Mouse (Mus musculus): ENCODE measurements around the gene Cmpk2. TPM values are rescaled to one million over a fixed set of nuclear protein-coding genes. Genes with fewer than 3 reads are reported as not detected.

Gene Cmpk2
- polyA plus RNA-seq, 1 experiment from 2014 or later: 6.4 TPM

DNA sequence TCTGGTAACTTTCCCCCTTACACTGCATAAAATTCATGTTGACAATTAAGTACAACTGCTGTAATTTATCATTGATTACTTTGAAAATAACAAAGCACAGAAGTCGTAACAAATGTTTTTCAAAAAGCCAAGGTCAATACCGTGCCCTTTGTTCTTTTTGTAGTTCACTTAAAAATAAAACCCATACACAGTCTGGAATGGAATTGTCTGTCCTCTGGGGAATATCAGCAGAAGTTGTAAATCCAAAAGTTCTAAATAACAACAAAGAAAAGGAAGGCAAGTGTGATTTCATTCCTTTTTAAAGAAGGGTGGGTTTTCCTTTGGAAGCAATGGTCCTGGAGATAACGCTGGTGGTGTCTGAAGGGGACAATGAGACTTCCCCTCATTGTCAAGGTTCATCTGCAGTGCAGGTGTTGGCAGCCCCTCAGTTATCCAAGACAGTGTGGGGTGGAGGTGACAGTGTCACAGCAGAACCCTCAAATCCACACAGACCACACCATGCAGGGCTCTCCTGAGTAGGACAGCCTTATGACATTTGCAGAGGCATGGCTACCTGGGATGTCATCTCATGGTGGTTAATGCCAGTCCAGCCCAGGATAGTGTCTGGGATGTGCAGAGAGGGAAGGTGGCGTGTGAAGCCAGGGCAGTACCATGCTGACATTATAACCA, 22.5 kb upstream of the Cmpk2 start:
- Histone ChIP-seq H3K4me2 (ENCODE audit: low read depth, low read length) (no peak overlapping the region), H3K27me3 (ENCODE audit: control insufficient read depth, insufficient read depth, low read length) (no peaks in the 10 kb centered on the region), H3K27ac (replicated peaks; ENCODE audit: low read depth, low read length) (no peak overlapping the region), H3K9ac (replicated peaks; ENCODE audit: low read length) (no peak overlapping the region), H3K36me3 (replicated peaks; ENCODE audit: control insufficient read depth, insufficient read depth, low read depth, low read length) (no peaks in the 10 kb centered on the region), H3K9me3 (replicated peaks; ENCODE audit: control insufficient read depth, low read length) (no peaks in the 10 kb centered on the region), H3K4me3 (ENCODE audit: low read depth, low read length) (no peak overlapping the region), H3K4me1 (ENCODE audit: control insufficient read depth, insufficient read depth, low read length) (no peaks in the 10 kb centered on the region)
- WGBS: 83% methylated on average over 4 of the region's 4 CpGs
- DNase-seq (ENCODE audit: low spot score) (no peak), ATAC-seq (replicated peaks; ENCODE audit: insufficient number of reproducible peaks, low FRiP score, low TSS enrichment, low read depth) (no peak)

DNA sequence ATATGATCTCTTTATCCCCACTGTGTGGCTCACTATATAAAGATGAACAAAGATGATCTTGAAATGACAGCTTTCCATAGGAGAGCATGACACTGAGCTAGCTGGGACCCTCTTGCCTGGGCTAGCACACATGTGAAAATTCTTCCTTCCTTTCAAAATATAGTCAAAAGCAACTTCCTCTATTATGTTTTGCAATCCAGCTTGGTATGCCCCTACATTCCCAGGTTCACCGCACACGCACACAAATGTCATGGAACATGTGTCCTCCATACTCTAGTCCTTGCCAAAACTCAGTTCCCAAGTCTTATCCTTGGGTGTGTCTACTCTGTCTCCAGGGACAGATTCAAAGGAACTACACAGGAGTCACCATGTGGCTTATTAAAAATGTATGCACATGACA, 19.5 kb upstream of the Cmpk2 start:
- Histone ChIP-seq H3K4me2 (ENCODE audit: low read depth, low read length) (no peak overlapping the region), H3K4me1 (ENCODE audit: control insufficient read depth, insufficient read depth, low read length) (no peaks in the 10 kb centered on the region), H3K4me3 (ENCODE audit: low read depth, low read length) (no peak overlapping the region), H3K27ac (replicated peaks; ENCODE audit: low read depth, low read length) (no peak overlapping the region), H3K27me3 (ENCODE audit: control insufficient read depth, insufficient read depth, low read length) (no peaks in the 10 kb centered on the region), H3K9ac (replicated peaks; ENCODE audit: low read length) (no peak overlapping the region), H3K36me3 (replicated peaks; ENCODE audit: control insufficient read depth, insufficient read depth, low read depth, low read length) (no peaks in the 10 kb centered on the region), H3K9me3 (replicated peaks; ENCODE audit: control insufficient read depth, low read length) (no peaks in the 10 kb centered on the region)
- no peak for ATAC-seq (replicated peaks; ENCODE audit: insufficient number of reproducible peaks, low FRiP score, low TSS enrichment, low read depth)
- 98% methylated on average over 2 of the region's 2 CpGs for WGBS
- DNase-seq (ENCODE audit: low spot score): no peak

DNA sequence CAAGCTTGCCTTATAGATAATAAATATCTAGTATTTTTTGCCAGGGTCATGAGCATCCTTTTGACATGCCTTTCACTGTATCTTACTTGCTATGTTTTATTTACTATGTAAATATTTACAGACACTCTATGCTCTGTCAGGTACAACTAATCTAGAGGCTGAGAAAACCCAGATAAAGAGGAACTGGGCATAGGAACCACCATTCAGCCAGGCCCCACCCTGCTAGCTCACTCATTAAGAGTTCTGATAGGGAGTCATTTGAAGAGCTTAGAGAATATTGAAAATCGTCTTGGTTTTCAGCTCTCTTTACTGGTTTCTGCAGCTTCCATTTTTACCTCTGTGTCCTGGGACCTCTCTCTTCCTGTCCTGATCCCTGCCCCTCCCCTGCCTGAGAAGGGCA, 17.9 kb upstream of the Cmpk2 start:
- Histone ChIP-seq H3K4me2 (ENCODE audit: low read depth, low read length) (no peak overlapping the region), H3K27ac (replicated peaks; ENCODE audit: low read depth, low read length) (no peak overlapping the region), H3K4me1 (ENCODE audit: control insufficient read depth, insufficient read depth, low read length) (peaks cover under 1% of the 10 kb centered on the region; the same call in 1 of the 2 replicates), H3K9me3 (replicated peaks; ENCODE audit: control insufficient read depth, low read length) (no peaks in the 10 kb centered on the region), H3K9ac (replicated peaks; ENCODE audit: low read length) (no peak overlapping the region), H3K27me3 (ENCODE audit: control insufficient read depth, insufficient read depth, low read length) (no peaks in the 10 kb centered on the region), H3K36me3 (replicated peaks; ENCODE audit: control insufficient read depth, insufficient read depth, low read depth, low read length) (no peaks in the 10 kb centered on the region), H3K4me3 (ENCODE audit: low read depth, low read length) (no peak overlapping the region)
- 43% methylated on average over 1 of the region's 1 CpGs for WGBS
- ATAC-seq (replicated peaks; ENCODE audit: insufficient number of reproducible peaks, low FRiP score, low TSS enrichment, low read depth) (no peak), DNase-seq (ENCODE audit: low spot score) (no peak)

DNA sequence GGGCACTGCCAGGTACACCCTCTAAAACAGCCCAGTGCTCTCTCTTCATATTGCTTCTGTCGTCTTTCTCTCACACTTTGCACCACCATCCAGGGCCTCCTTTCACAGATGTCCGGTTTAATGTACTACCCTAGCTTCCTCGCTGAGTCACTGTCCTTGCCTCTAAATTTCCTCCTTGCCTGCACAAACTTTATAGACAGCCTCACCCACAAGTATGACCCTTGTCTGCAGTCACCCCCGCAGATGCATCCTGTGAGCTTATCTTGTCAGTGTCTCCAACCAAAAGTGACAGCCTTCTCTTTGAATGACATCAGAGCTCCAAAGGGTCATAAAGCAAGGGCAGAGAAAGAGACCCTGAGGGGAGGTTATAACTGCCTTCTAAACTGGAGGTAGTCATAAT, 16.1 kb upstream of the Cmpk2 start:
- H3K27me3 ChIP-seq (ENCODE audit: control insufficient read depth, insufficient read depth, low read length): no peaks in the 10 kb centered on the region
- no peak for DNase-seq (ENCODE audit: low spot score)
- 66% methylated on average over 4 of the region's 4 CpGs for WGBS
- no peak overlapping the region for H3K27ac ChIP-seq (replicated peaks; ENCODE audit: low read depth, low read length)
- H3K4me3 ChIP-seq (ENCODE audit: low read depth, low read length): no peak overlapping the region
- no peaks in the 10 kb centered on the region for H3K36me3 ChIP-seq (replicated peaks; ENCODE audit: control insufficient read depth, insufficient read depth, low read depth, low read length)
- H3K9ac ChIP-seq (replicated peaks; ENCODE audit: low read length): no peak overlapping the region
- peaks cover 2% of the 10 kb centered on the region; the same call in 1 of the 2 replicates for H3K4me1 ChIP-seq (ENCODE audit: control insufficient read depth, insufficient read depth, low read length)
- H3K9me3 ChIP-seq (replicated peaks; ENCODE audit: control insufficient read depth, low read length): no peaks in the 10 kb centered on the region
- ATAC-seq (replicated peaks; ENCODE audit: insufficient number of reproducible peaks, low FRiP score, low TSS enrichment, low read depth): no peak
- no peak overlapping the region for H3K4me2 ChIP-seq (ENCODE audit: low read depth, low read length)

DNA sequence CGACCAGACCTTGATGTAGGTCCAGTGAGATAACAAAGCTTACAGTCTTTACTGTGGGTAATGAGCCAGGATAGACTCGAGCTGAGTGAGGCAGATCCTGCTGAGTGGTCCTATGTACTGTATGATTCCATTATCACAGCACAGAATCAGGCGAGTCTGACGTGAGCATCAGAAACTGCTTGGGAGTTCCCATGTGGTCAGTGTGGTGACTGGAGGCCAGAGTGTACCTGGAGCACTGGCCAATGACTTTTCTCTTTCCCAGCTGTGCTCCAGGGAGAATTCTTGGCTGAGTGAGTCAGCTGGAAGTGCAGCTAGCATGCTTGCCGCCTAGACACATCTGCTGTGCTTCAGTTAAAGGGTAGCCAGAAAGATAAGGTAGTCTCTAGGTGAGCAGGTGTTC, 14.3 kb upstream of the Cmpk2 start:
- H3K27me3 ChIP-seq (ENCODE audit: control insufficient read depth, insufficient read depth, low read length): no peaks in the 10 kb centered on the region
- H3K9me3 ChIP-seq (replicated peaks; ENCODE audit: control insufficient read depth, low read length): no peaks in the 10 kb centered on the region
- ATAC-seq (replicated peaks; ENCODE audit: insufficient number of reproducible peaks, low FRiP score, low TSS enrichment, low read depth) (no peak), DNase-seq (ENCODE audit: low spot score) (no peak)
- H3K27ac ChIP-seq (replicated peaks; ENCODE audit: low read depth, low read length): no peak overlapping the region
- no peak overlapping the region for H3K4me2 ChIP-seq (ENCODE audit: low read depth, low read length)
- H3K36me3 ChIP-seq (replicated peaks; ENCODE audit: control insufficient read depth, insufficient read depth, low read depth, low read length): no peaks in the 10 kb centered on the region
- peaks cover 2% of the 10 kb centered on the region; the same call in 1 of the 2 replicates for H3K4me1 ChIP-seq (ENCODE audit: control insufficient read depth, insufficient read depth, low read length)
- 62% methylated on average over 5 of the region's 5 CpGs for WGBS
- no peak overlapping the region for H3K9ac ChIP-seq (replicated peaks; ENCODE audit: low read length)
- H3K4me3 ChIP-seq (ENCODE audit: low read depth, low read length): no peak overlapping the region

DNA sequence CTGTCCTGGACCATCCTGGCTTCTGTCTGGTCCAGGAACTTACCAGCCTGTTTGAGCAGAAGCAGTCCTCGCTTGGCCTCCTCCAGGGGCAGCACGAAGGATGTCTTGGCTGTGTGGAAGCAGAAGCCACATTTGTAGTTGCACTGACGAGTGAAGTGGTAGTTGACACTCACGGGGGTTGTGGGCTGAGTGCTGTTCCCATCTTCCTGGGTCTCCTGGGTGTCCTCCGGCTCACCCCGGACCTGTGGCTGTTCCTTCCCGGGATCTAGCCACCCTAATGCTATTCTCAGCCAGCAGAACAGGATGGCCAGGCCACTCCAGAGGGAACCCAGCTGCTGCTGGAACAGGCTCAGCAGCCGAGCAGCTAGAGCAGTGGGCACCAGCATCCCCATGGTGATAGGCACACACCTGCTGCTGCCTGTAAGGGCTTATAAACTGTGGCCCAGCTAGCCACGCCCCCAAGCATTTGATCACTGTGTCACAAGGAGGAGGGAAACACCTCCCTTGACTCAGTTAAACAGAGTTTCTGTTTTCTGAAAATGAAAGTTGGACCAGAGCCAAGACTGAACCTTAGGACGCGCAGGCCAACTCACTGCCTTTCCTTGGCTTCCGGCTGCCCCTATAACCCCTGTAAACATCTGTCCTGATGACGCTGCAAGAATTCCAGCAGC, 12.8 kb upstream of the Cmpk2 start, which contains the start of gene Rsad2:
TSS of gene Rsad2 (minus strand) at position 425 of the 671 bp plus-strand sequence.
- no peaks in the 10 kb centered on the region for H3K36me3 ChIP-seq (replicated peaks; ENCODE audit: control insufficient read depth, insufficient read depth, low read depth, low read length)
- peak; percentile 45 for DNase-seq (ENCODE audit: low spot score)
- no peak within 1 kb of the TSS for H3K9ac ChIP-seq (replicated peaks; ENCODE audit: low read length)
- H3K4me2 ChIP-seq (ENCODE audit: low read depth, low read length): no peak within 1 kb of the TSS
- no peak within 1 kb of the TSS for H3K27ac ChIP-seq (replicated peaks; ENCODE audit: low read depth, low read length)
- 56% methylated on average over 13 of the region's 13 CpGs for WGBS
- no peak within 1 kb of the TSS for H3K4me3 ChIP-seq (ENCODE audit: low read depth, low read length)
- peak; percentile 44; the same call in 1 of the 2 replicates for ATAC-seq (replicated peaks; ENCODE audit: insufficient number of reproducible peaks, low FRiP score, low TSS enrichment, low read depth)
- H3K9me3 ChIP-seq (replicated peaks; ENCODE audit: control insufficient read depth, low read length): no peaks in the 10 kb centered on the region
- H3K27me3 ChIP-seq (ENCODE audit: control insufficient read depth, insufficient read depth, low read length): no peaks in the 10 kb centered on the region
- H3K4me1 ChIP-seq (ENCODE audit: control insufficient read depth, insufficient read depth, low read length): peaks cover 2% of the 10 kb centered on the region; the same call in 1 of the 2 replicates

DNA sequence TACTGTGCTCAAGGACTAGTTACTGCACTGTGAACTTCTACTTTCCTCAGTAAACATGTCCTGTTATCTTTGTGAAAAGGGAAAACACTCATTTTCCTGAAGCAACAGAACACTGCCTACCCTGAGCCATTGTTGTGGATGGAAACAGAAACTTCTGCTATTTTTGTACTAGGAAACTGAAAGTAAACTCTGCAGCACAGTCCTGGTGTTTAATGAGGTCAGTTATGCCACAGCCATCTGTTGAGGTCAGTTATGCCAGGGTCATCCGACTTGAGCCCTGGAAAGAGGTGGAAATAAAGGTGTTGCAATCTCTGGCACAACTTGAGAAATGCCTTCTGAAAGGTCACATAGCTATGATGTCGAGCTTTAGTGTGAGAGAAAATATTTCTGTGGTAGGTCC, 8.9 kb upstream of the Cmpk2 start:
- WGBS: 57% methylated on average over 2 of the region's 2 CpGs
- Histone ChIP-seq H3K36me3 (replicated peaks; ENCODE audit: control insufficient read depth, insufficient read depth, low read depth, low read length) (no peaks in the 10 kb centered on the region), H3K4me2 (ENCODE audit: low read depth, low read length) (no peak overlapping the region), H3K9me3 (replicated peaks; ENCODE audit: control insufficient read depth, low read length) (no peaks in the 10 kb centered on the region), H3K9ac (replicated peaks; ENCODE audit: low read length) (no peak overlapping the region), H3K27me3 (ENCODE audit: control insufficient read depth, insufficient read depth, low read length) (no peaks in the 10 kb centered on the region), H3K4me1 (ENCODE audit: control insufficient read depth, insufficient read depth, low read length) (peaks cover 2% of the 10 kb centered on the region; the same call in 1 of the 2 replicates), H3K27ac (replicated peaks; ENCODE audit: low read depth, low read length) (no peak overlapping the region), H3K4me3 (ENCODE audit: low read depth, low read length) (no peak overlapping the region)
- DNase-seq (ENCODE audit: low spot score) (no peak), ATAC-seq (replicated peaks; ENCODE audit: insufficient number of reproducible peaks, low FRiP score, low TSS enrichment, low read depth) (no peak)

DNA sequence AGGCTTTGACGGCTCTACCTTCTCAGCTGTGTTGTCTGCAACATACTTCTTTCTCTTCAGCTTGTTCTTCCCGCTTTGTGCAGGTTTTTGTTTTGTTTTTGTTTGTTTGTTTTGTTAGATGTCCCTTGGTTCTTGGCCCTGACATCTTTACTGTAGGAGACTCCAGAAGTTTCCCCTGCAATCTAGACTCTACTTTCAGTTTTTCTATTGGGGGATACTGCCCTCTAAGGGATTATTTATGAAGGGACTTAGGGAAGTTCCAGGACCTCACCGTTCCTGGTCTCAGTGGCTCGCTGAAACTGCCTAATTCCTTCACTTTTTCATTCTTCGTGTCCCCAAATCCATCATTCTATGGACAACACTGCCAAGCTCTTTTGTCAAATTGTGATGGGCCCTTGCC, 3.4 kb upstream of the Cmpk2 start:
- H3K27ac ChIP-seq (replicated peaks; ENCODE audit: low read depth, low read length): no peak overlapping the region
- no peak overlapping the region for H3K9ac ChIP-seq (replicated peaks; ENCODE audit: low read length)
- DNase-seq (ENCODE audit: low spot score) (no peak), ATAC-seq (replicated peaks; ENCODE audit: insufficient number of reproducible peaks, low FRiP score, low TSS enrichment, low read depth) (no peak)
- no peak overlapping the region for H3K4me2 ChIP-seq (ENCODE audit: low read depth, low read length)
- H3K36me3 ChIP-seq (replicated peaks; ENCODE audit: control insufficient read depth, insufficient read depth, low read depth, low read length): no peaks in the 10 kb centered on the region
- no peak overlapping the region for H3K4me3 ChIP-seq (ENCODE audit: low read depth, low read length)
- H3K27me3 ChIP-seq (ENCODE audit: control insufficient read depth, insufficient read depth, low read length): no peaks in the 10 kb centered on the region
- H3K9me3 ChIP-seq (replicated peaks; ENCODE audit: control insufficient read depth, low read length): no peaks in the 10 kb centered on the region
- 74% methylated on average over 5 of the region's 5 CpGs for WGBS
- H3K4me1 ChIP-seq (ENCODE audit: control insufficient read depth, insufficient read depth, low read length): no peaks in the 10 kb centered on the region; the same call in 1 of the 2 replicates

Data from embryonic facial prominence, embryonic 11.5 days (tissue).